Mouse (Mus musculus) heart, embryonic 15.5 days (tissue): Measurements from ENCODE around the gene Tmed2. TPM values are rescaled to one million over a fixed set of nuclear protein-coding genes. Genes with fewer than 3 reads are reported as not detected.
A peak's percentile ranks its signal among the peaks of the same experiment; 100 is the strongest.
"Not testable (repeated sequence)": the region's sequence is repeated elsewhere in the genome, so short reads cannot be mapped to it uniquely, and the experiment has no call there.

ENCODE experiments used
- ATAC-seq: fragments of 200-750 bp; cut with Nextera tagmentation; replicated peaks from 2 replicates; pipeline ENCODE4 v1.8.0; 2017; ENCODE audit warnings: low read depth, moderate TSS enrichment; ENCODE audit not compliant: insufficient number of reproducible peaks, insufficient read depth, low FRiP score
- H3K27ac ChIP-seq: fragments of 300-500 bp; sonication (generic); 2 replicates; pipeline ENCODE4 v1.5.1; 2015; ENCODE audit warnings: mild to moderate bottlenecking, inconsistent platforms
- H3K27me3 ChIP-seq: fragments of 300-500 bp; sonication (generic); 2 replicates; pipeline ENCODE4 v1.6.1; 2015; ENCODE audit warnings: inconsistent platforms
- H3K36me3 ChIP-seq: fragments of 300-500 bp; sonication (generic); 2 replicates; pipeline ENCODE4 v1.6.1; 2015; ENCODE audit warnings: mild to moderate bottlenecking, inconsistent platforms
- H3K4me1 ChIP-seq: fragments of 300-500 bp; sonication (generic); replicated peaks from 2 replicates; pipeline ENCODE4 v1.6.1; 2015; ENCODE audit warnings: inconsistent platforms
- H3K4me2 ChIP-seq: fragments of 300-500 bp; sonication (generic); 2 replicates; pipeline ENCODE4 v1.6.1; 2015; ENCODE audit warnings: inconsistent platforms, mild to moderate bottlenecking, moderate library complexity
- H3K4me3 ChIP-seq: fragments of 300-500 bp; sonication (generic); 2 replicates; pipeline ENCODE4 v1.5.1; 2015; ENCODE audit warnings: mild to moderate bottlenecking, inconsistent platforms
- H3K9ac ChIP-seq: fragments of 300-500 bp; sonication (generic); 2 replicates; pipeline ENCODE4 v1.6.1; 2015; ENCODE audit warnings: mild to moderate bottlenecking, inconsistent platforms
- H3K9me3 ChIP-seq: fragments of 300-500 bp; sonication (generic); replicated peaks from 2 replicates; pipeline ENCODE4 v1.6.1; 2016; ENCODE audit warnings: inconsistent platforms
- WGBS: fragments of 180-500 bp; shearing (Covaris S2); methylation state at CpG from one replicate; pipeline ENCODE4 v1.1.7; 2015; ENCODE audit warnings: mixed read lengths; 5-methylcytosine and 5-hydroxymethylcytosine counted together
- polyA plus RNA-seq: library from polyadenylated mRNA; unstranded; fragments of >200 nt; fragmentation: Nextera tagmentation; extraction: Ambion mirVana; gene quantifications from 2 replicates; pipeline ENCODE4 v1.2.1, GENCODE M21; 2015

The Tmed2 gene
- polyA plus RNA-seq = 409 and 423 TPM in 2 replicates

- Histone ChIP-seq H3K36me3 (peaks cover 24% of the 10 kb centered on the region), H3K4me3 (peak within 1 kb of the TSS; percentile 79), H3K9me3 (no peaks in the 10 kb centered on the region), H3K9ac (peak within 1 kb of the TSS; percentile 82), H3K4me2 (peak within 1 kb of the TSS; percentile 62), H3K27ac (peak within 1 kb of the TSS; percentile 84), H3K27me3 (no peaks in the 10 kb centered on the region), H3K4me1 (peaks cover 20% of the 10 kb centered on the region)
- ATAC-seq = peak; percentile 92
- WGBS = under 1% methylated on average over 35 of the region's 35 CpGs
These were observed at the start of gene Tmed2 for GRCm38 (mm10) chr5:124540383-124540786. Gene Tmed2 (plus strand): TSS chr5:124540695.

- Histone ChIP-seq H3K9ac (no peak overlapping the region), H3K4me2 (no peak overlapping the region), H3K9me3 (no peaks in the 10 kb centered on the region), H3K27me3 (no peaks in the 10 kb centered on the region), H3K4me1 (no peaks in the 10 kb centered on the region), H3K36me3 (peaks cover 40% of the 10 kb centered on the region), H3K4me3 (no peak overlapping the region), H3K27ac (no peak overlapping the region)
- WGBS = 88% methylated on average over 4 of the region's 4 CpGs
- ATAC-seq = no peak
These were observed 48.8 kb upstream of the Tmed2 start for GRCm38 (mm10) chr5:124491732-124492131.

DNA sequence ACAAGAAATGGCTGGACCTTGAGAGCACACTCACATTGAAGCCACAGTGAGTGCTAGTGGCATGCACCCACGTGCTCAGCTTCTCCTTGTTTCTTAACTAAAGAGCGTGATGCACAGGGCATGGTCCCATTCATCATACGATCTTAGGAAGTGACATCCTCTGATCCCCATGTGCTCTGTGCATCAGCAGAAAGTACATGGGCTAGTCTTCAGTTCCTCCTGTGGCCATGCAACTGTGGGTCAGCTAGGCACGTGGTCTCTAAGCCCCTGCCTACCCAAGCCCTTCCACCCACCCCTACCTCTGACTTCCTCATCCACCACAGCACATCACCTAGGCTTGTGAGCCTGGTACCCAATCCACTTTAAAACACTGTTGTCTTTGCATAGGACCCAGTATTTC, 47.9 kb upstream of the Tmed2 start:
- peaks cover 40% of the 10 kb centered on the region for H3K36me3 ChIP-seq
- ATAC-seq = no peak
- H3K27ac ChIP-seq = no peak overlapping the region
- H3K9ac ChIP-seq = no peak overlapping the region
- no peaks in the 10 kb centered on the region for H3K27me3 ChIP-seq
- H3K4me2 ChIP-seq = no peak overlapping the region
- no peaks in the 10 kb centered on the region for H3K9me3 ChIP-seq
- WGBS = 89% methylated on average over 4 of the region's 4 CpGs
- no peak overlapping the region for H3K4me3 ChIP-seq
- no peaks in the 10 kb centered on the region; the same call in 1 of the 2 replicates for H3K4me1 ChIP-seq

DNA sequence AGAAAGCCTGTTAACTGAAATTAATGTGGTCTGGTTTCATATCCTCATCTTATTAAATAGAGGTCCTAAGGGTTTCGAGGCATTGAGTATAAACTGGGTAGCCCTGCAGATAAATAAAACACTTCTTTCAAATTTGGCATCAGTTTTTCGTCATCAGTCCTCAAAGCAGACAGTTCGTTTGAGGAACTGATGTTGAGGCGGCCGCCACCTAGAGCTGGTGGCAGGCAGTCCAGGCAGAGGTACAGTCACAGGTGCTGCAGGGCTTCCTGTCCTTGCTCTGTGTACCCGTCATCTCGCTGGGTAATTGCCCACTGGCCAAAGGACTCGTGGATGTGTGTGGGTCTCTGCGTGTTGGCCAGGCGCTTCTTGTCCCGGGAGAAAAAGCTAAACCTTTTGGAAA, 47.0 kb upstream of the Tmed2 start:
- H3K4me3 ChIP-seq = no peak overlapping the region
- no peak overlapping the region for H3K9ac ChIP-seq

GRCm38 (mm10) chr5:124495547-124495946, 44.9 kb upstream of the Tmed2 start:
- no peaks in the 10 kb centered on the region for H3K27me3 ChIP-seq
- H3K4me1 ChIP-seq = peaks cover 18% of the 10 kb centered on the region
- H3K4me3 ChIP-seq = no peak overlapping the region
- no peaks in the 10 kb centered on the region for H3K9me3 ChIP-seq
- WGBS = 62% methylated on average over 7 of the region's 7 CpGs
- H3K27ac ChIP-seq = no peak overlapping the region
- H3K9ac ChIP-seq = no peak overlapping the region
- no peak for ATAC-seq
- peaks cover 32% of the 10 kb centered on the region for H3K36me3 ChIP-seq
- H3K4me2 ChIP-seq = no peak overlapping the region

More for the DNA sequence above, 47.0 kb upstream of the Tmed2 start:
- no peak overlapping the region for H3K27ac ChIP-seq
- H3K9me3 ChIP-seq = no peaks in the 10 kb centered on the region
- ATAC-seq = no peak
- WGBS = 81% methylated on average over 11 of the region's 11 CpGs
- H3K4me2 ChIP-seq = no peak overlapping the region
- no peaks in the 10 kb centered on the region for H3K27me3 ChIP-seq
- H3K4me1 ChIP-seq = peaks cover 7% of the 10 kb centered on the region
- peaks cover 40% of the 10 kb centered on the region for H3K36me3 ChIP-seq

DNA sequence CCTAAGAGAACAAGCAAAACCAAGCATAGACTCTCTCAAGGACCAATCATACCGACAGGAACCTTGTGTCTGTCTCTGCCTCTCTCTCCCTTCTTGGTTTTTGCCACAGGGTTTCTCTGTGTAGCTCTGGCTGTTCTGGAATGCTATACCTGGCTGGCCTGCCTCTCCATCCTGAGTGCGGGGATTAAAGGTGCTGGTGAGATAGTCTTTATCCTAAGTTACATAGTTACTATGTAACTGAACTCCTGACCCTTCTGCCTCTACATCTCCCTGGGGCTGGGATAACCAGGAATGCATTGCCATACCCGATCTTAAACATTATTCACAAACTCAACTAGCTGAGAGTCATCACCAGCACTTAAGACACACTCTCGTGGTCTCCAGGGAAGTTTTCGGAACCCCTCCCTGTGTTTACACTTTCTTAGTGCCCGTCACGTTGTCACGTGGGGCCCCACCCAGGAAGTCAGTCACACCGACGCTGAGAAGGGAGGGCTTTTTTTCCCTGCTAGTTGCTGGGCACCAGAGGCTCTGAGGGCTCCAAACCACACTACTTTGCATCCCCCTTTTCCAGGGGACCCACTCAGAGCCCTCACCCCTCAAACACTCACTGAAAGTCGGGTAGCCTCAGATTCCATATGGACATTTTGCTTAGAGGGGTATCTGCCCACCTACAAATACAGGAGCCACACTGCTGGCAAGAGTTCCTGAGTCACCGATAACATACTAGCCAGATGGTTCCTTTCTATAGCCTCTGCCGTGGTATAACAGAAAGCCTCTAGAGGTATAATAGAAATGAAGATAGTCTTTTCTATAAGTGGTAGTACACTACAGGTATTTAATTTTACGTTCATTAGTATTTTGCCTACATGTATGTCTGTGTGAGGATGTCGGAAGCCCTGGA, 43.6 kb upstream of the Tmed2 start:
- WGBS = 66% methylated on average over 15 of the region's 15 CpGs
- no peak overlapping the region for H3K9ac ChIP-seq
- no peak overlapping the region for H3K27ac ChIP-seq
- peaks cover 18% of the 10 kb centered on the region for H3K4me1 ChIP-seq
- no peaks in the 10 kb centered on the region for H3K27me3 ChIP-seq
- H3K4me3 ChIP-seq = no peak overlapping the region
- H3K4me2 ChIP-seq = no peak overlapping the region
- H3K9me3 ChIP-seq = no peaks in the 10 kb centered on the region
- peaks cover 34% of the 10 kb centered on the region for H3K36me3 ChIP-seq
- ATAC-seq = no peak

GRCm38 (mm10) chr5:124498221-124498876, 42.1 kb upstream of the Tmed2 start:
- Histone ChIP-seq H3K4me3 (no peak overlapping the region), H3K27me3 (no peaks in the 10 kb centered on the region), H3K4me1 (peaks cover 18% of the 10 kb centered on the region), H3K9ac (no peak overlapping the region), H3K36me3 (peaks cover 25% of the 10 kb centered on the region), H3K9me3 (no peaks in the 10 kb centered on the region), H3K27ac (peak overlapping the region; percentile 68), H3K4me2 (no peak overlapping the region)
- WGBS = 38% methylated on average over 9 of the region's 9 CpGs
- ATAC-seq = peak; percentile 71

DNA sequence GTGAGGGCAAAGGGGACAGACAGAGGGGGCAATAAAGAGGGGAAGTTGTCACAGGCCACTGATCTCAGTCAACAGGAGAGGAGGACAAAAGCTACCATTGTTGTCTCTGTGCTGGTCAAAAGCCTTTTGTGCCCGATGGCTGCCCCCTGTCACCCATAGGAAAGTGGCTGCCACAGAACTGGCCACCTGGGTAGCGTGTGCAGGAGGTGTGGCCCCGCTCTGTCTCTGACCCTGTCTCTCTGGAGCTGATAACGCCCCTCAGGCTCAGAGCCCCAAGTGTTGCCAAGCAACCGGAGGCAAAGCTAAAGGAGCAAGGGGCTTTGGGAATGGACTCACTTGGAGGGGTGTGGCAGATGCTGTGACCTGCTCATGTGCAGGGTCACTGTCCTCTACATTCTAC, 41.5 kb upstream of the Tmed2 start:
- no peak overlapping the region for H3K9ac ChIP-seq
- H3K4me3 ChIP-seq = no peak overlapping the region
- peak overlapping the region; percentile 68 for H3K27ac ChIP-seq
- 43% methylated on average over 5 of the region's 5 CpGs for WGBS
- H3K4me1 ChIP-seq = peaks cover 18% of the 10 kb centered on the region
- H3K9me3 ChIP-seq = no peaks in the 10 kb centered on the region
- peaks cover 25% of the 10 kb centered on the region for H3K36me3 ChIP-seq
- no peak overlapping the region for H3K4me2 ChIP-seq
- H3K27me3 ChIP-seq = no peaks in the 10 kb centered on the region
- no peak for ATAC-seq

DNA sequence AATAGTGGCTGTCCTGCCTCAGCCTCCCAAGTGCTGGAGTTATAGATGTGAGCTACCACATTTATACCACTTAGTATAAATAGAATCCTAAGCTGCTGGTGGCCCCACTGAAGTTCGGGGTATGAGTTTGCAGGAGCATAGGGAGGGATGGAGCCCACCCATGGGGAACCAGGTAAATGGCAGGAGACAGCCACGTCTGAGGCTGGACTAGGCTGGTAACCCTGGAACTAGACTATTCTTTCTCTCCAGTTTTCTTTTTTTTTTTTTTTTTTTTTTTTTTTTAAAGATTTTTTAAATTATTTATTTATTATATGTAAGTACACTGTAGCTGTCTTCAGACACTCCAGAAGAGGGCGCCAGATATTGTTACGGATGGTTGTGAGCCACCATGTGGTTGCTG, 40.5 kb upstream of the Tmed2 start:
- not testable (repeated sequence) for H3K4me2 ChIP-seq, H3K4me3 ChIP-seq, H3K27ac ChIP-seq, H3K9ac ChIP-seq, ATAC-seq, H3K9me3 ChIP-seq, H3K27me3 ChIP-seq
- peaks cover 18% of the 10 kb centered on the region for H3K4me1 ChIP-seq
- whole genome bisulfite sequencing = 88% methylated on average over 3 of the region's 4 CpGs
- H3K36me3 ChIP-seq = peaks cover 23% of the 10 kb centered on the region

- Histone ChIP-seq H3K4me1 (peaks cover 18% of the 10 kb centered on the region), H3K27ac (0 out of 2 replicates have a peak overlapping the region, but pooled peaks have one; percentile 2), H3K36me3 (peaks cover 20% of the 10 kb centered on the region), H3K9ac (no peak overlapping the region), H3K4me2 (no peak overlapping the region), H3K9me3 (no peaks in the 10 kb centered on the region), H3K27me3 (no peaks in the 10 kb centered on the region), H3K4me3 (no peak overlapping the region)
- 94% methylated on average over 3 of the region's 3 CpGs for WGBS
- ATAC-seq = no peak
These were observed 39.9 kb upstream of the Tmed2 start for GRCm38 (mm10) chr5:124500573-124500972.

DNA sequence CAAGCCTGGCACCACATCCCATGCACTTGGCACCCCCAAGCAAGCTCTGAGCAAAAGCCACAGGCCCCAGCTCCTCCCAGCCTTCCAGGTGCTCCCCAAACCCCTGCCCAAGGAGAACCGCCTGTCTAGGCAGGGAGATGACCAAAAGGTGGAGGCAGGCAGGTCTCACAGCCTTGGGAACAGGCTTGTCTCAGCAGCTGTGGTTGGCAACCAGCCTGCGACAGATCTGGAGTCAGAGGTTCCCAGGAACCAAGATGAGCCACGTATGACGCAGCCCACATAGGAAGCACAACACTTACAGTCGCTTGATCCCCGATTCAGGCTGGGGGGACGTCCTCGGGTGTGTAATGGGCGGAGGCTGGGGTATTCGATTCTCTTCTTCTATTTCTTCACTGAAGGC, 39.0 kb upstream of the Tmed2 start:
- Histone ChIP-seq H3K27ac (no peak overlapping the region), H3K9me3 (no peaks in the 10 kb centered on the region), H3K36me3 (peaks cover 20% of the 10 kb centered on the region), H3K27me3 (no peaks in the 10 kb centered on the region), H3K4me2 (no peak overlapping the region), H3K4me1 (peaks cover 18% of the 10 kb centered on the region), H3K9ac (no peak overlapping the region), H3K4me3 (no peak overlapping the region)
- 85% methylated on average over 10 of the region's 10 CpGs for WGBS
- no peak for ATAC-seq
